Mouse (Mus musculus): Measurements from ENCODE around the gene Ddx31.
A peak's percentile ranks its signal among the peaks of the same experiment; 100 is the strongest.

The Ddx31 gene

GRCm38 (mm10) chr2:28840222-28840951 lies at the start of gene Ddx31, which contains the start of gene Gtf3c4:
TSS of gene Ddx31 (plus strand) at chr2:28840406.
TSS of gene Gtf3c4 (minus strand) at chr2:28840360.
- TF ChIP-seq GATA4 (IDR thresholded peaks at IDR 0.05; ENCODE audit: insufficient replicate concordance, low read length): peak; percentile 68; the same call in 1 of the 2 replicates

GRCm38 (mm10) chr2:28792931-28793610 lies 47.1 kb upstream of the Ddx31 start:
- TF ChIP-seq GATA4 (IDR thresholded peaks at IDR 0.05; ENCODE audit: insufficient replicate concordance, low read length): no peak

GRCm38 (mm10) chr2:28794623-28795022 lies 45.6 kb upstream of the Ddx31 start:
- no peak for TF ChIP-seq GATA4 (IDR thresholded peaks at IDR 0.05; ENCODE audit: insufficient replicate concordance, low read length)

- no peak for TF ChIP-seq GATA4 (IDR thresholded peaks at IDR 0.05; ENCODE audit: insufficient replicate concordance, low read length)
Observed at GRCm38 (mm10) chr2:28796298-28796697, 43.9 kb upstream of the Ddx31 start.

GRCm38 (mm10) chr2:28797490-28798106 lies 42.6 kb upstream of the Ddx31 start:
- TF ChIP-seq GATA4 (IDR thresholded peaks at IDR 0.05; ENCODE audit: insufficient replicate concordance, low read length): no peak

- no peak for TF ChIP-seq GATA4 (IDR thresholded peaks at IDR 0.05; ENCODE audit: insufficient replicate concordance, low read length)
Observed at GRCm38 (mm10) chr2:28798390-28798789, 41.8 kb upstream of the Ddx31 start.

GRCm38 (mm10) chr2:28799575-28799974 lies 40.6 kb upstream of the Ddx31 start:
- no peak for TF ChIP-seq GATA4 (IDR thresholded peaks at IDR 0.05; ENCODE audit: insufficient replicate concordance, low read length)

- TF ChIP-seq GATA4 (IDR thresholded peaks at IDR 0.05; ENCODE audit: insufficient replicate concordance, low read length): no peak
Observed at GRCm38 (mm10) chr2:28803406-28803805, 36.8 kb upstream of the Ddx31 start.

GRCm38 (mm10) chr2:28808841-28809240 lies 31.4 kb upstream of the Ddx31 start:
- TF ChIP-seq GATA4 (IDR thresholded peaks at IDR 0.05; ENCODE audit: insufficient replicate concordance, low read length): no peak

- no peak for TF ChIP-seq GATA4 (IDR thresholded peaks at IDR 0.05; ENCODE audit: insufficient replicate concordance, low read length)
Observed at GRCm38 (mm10) chr2:28810260-28811013, 29.8 kb upstream of the Ddx31 start.

GRCm38 (mm10) chr2:28818866-28819265 lies 21.3 kb upstream of the Ddx31 start:
- no peak for TF ChIP-seq GATA4 (IDR thresholded peaks at IDR 0.05; ENCODE audit: insufficient replicate concordance, low read length)

- TF ChIP-seq GATA4 (IDR thresholded peaks at IDR 0.05; ENCODE audit: insufficient replicate concordance, low read length): no peak
Observed at GRCm38 (mm10) chr2:28829265-28829664, 10.9 kb upstream of the Ddx31 start.

GRCm38 (mm10) chr2:28836181-28836940 lies 3.8 kb upstream of the Ddx31 start:
- TF ChIP-seq GATA4 (IDR thresholded peaks at IDR 0.05; ENCODE audit: insufficient replicate concordance, low read length): no peak

GRCm38 (mm10) chr2:28839501-28840221 lies 545 bp upstream of the Ddx31 start:
- TF ChIP-seq GATA4 (IDR thresholded peaks at IDR 0.05; ENCODE audit: insufficient replicate concordance, low read length): no peak
